Mouse (Mus musculus) forebrain, embryonic 12.5 days (tissue): ENCODE data around the gene Gm49337. TPM values are rescaled to one million over a fixed set of nuclear protein-coding genes. Genes with fewer than 3 reads are reported as not detected.

ENCODE experiments used
- ATAC-seq: fragments of 200-750 bp; cut with Nextera tagmentation; 2 replicates; pipeline ENCODE4 v1.8.0; 2017; ENCODE audit warnings: moderate TSS enrichment; ENCODE audit not compliant: low FRiP score
- H3K27ac ChIP-seq: fragments of 300-500 bp; sonication (generic); 2 replicates; pipeline ENCODE4 v1.5.1; 2016; ENCODE audit warnings: mild to moderate bottlenecking
- H3K27me3 ChIP-seq: fragments of 300-500 bp; sonication (generic); 2 replicates; pipeline ENCODE4 v1.6.1; 2016; ENCODE audit warnings: mild to moderate bottlenecking
- H3K36me3 ChIP-seq: fragments of 300-500 bp; sonication (generic); replicated peaks from 2 replicates; pipeline ENCODE4 v1.6.1; 2016; ENCODE audit warnings: mild to moderate bottlenecking
- H3K4me1 ChIP-seq: fragments of 300-500 bp; sonication (generic); 2 replicates; pipeline ENCODE4 v1.6.1; 2016
- H3K4me2 ChIP-seq: fragments of 300-500 bp; sonication (generic); 2 replicates; pipeline ENCODE4 v1.6.1; 2016; ENCODE audit warnings: mild to moderate bottlenecking, moderate library complexity
- H3K4me3 ChIP-seq: fragments of 300-500 bp; sonication (generic); replicated peaks from 2 replicates; pipeline ENCODE4 v1.5.1; 2016; ENCODE audit warnings: mild to moderate bottlenecking
- H3K9ac ChIP-seq: fragments of 300-500 bp; sonication (generic); 2 replicates; pipeline ENCODE4 v1.6.1; 2016; ENCODE audit warnings: mild to moderate bottlenecking
- H3K9me3 ChIP-seq: fragments of 300-500 bp; sonication (generic); 2 replicates; pipeline ENCODE4 v1.6.1; 2016
- WGBS: fragments of 180-500 bp; shearing (Covaris S2); methylation state at CpG from one replicate; pipeline ENCODE4 v1.1.7; 2016; 5-methylcytosine and 5-hydroxymethylcytosine counted together
- polyA plus RNA-seq: library from polyadenylated mRNA; unstranded; fragments of >200 nt; fragmentation: Nextera tagmentation; extraction: Ambion mirVana; gene quantifications from 2 replicates; pipeline ENCODE4 v1.2.1, GENCODE M21; 2016

Gene Gm49337
- polyA plus RNA-seq, 1 experiment from 2014 or later: not detected

DNA sequence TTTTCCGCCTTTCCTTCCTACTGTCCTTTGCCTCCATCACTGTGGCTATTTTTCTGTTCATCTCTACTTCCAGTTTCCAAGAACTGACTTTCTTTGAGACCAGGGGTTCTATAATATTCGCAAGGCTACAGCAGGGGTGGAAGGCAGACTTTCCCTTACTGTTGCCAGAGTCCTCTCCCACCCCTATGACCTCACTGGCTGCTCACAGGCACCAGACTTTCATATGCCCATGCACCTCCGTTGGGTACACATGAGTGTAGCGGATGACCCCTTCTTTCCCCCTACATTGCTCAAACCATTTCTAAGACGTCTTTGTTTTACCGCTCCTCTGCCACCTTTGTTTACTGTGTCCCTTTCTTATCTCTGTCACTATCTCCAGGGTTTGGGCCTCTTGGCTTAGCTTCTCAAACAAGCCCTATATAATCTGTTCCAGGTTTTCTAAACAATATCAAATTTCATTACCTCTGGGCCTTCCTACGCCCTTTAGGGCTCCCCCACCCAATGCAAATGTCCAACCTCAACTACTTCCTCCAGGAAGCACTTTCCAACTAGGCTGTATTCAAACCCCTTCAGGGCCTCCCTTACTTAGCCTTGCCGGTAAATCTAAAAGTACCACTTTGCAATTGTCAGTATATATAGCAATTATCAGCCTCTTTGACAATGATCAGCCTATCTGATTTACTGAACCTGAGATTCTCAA is 7.3 kb upstream of the Gm49337 start:
- Histone ChIP-seq H3K27ac (no peak overlapping the region), H3K4me3 (no peak overlapping the region), H3K4me2 (no peak overlapping the region), H3K9ac (no peak overlapping the region), H3K9me3 (no peaks in the 10 kb centered on the region), H3K36me3 (0 out of 2 replicates have a peak, but pooled peaks cover under 1% of the 10 kb centered on the region), H3K4me1 (no peaks in the 10 kb centered on the region), H3K27me3 (no peaks in the 10 kb centered on the region)
- 76% methylated on average over 8 of the region's 8 CpGs for WGBS
- no peak for ATAC-seq

- WGBS: 32% methylated on average over 7 of the region's 7 CpGs
Measured at GRCm38 (mm10) chr4:116167404-116167803, 5.8 kb upstream of the Gm49337 start, which contains the start of gene Tspan1. Gene Tspan1, minus strand, starts transcription at chr4:116167601.

DNA sequence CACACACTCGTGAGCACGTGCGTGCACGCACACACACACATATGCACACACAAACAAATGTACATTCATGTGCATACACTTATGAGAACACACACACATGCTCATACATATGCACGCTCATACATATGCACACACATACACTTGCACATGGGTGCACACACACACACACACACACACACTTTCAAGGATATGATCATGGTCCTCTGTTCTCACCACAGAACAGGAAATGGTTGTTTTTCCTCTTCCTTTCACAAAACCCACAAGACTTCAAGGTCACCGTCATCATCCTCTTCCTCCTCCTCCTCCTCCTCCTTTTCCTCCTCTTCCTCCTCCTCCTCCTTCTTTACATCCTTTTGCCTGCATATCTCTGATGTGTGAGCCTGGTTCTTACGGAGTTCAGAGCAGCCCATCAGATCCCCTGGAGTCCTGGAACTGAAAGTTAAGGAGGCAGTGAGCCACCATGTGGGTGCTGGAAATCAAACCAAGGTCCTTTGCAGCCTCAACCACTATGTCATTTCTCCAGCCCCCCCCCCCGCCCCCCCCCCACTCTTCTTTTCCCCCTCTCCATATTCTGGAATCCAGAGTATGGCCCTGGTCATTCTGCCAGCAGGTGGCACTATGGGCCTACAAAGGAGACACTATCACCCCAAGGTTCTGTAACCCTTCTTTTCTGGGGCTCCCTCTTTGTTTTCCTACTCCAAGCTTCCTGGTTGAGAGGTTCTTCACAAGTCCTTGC is 4.4 kb upstream of the Gm49337 start:
- H3K27ac ChIP-seq: no peak overlapping the region
- no peaks in the 10 kb centered on the region for H3K36me3 ChIP-seq
- H3K27me3 ChIP-seq: no peaks in the 10 kb centered on the region
- H3K4me3 ChIP-seq: no peak overlapping the region
- H3K9ac ChIP-seq: no peak overlapping the region
- ATAC-seq: peak; percentile 74
- no peaks in the 10 kb centered on the region for H3K4me1 ChIP-seq
- WGBS: 75% methylated on average over 8 of the region's 8 CpGs
- H3K4me2 ChIP-seq: no peak overlapping the region
- H3K9me3 ChIP-seq: no peaks in the 10 kb centered on the region

More at GRCm38 (mm10) chr4:116167404-116167803, 5.8 kb upstream of the Gm49337 start, which contains the start of gene Tspan1:
- Histone ChIP-seq H3K9me3 (no peaks in the 10 kb centered on the region), H3K9ac (no peak within 1 kb of the TSS), H3K36me3 (no peaks in the 10 kb centered on the region), H3K27me3 (no peaks in the 10 kb centered on the region), H3K4me2 (no peak within 1 kb of the TSS), H3K4me1 (no peaks in the 10 kb centered on the region), H3K4me3 (no peak within 1 kb of the TSS), H3K27ac (no peak within 1 kb of the TSS)
- no peak for ATAC-seq

- Histone ChIP-seq H3K9me3 (no peaks in the 10 kb centered on the region), H3K27me3 (no peaks in the 10 kb centered on the region), H3K4me2 (no peak overlapping the region), H3K36me3 (no peaks in the 10 kb centered on the region), H3K9ac (no peak overlapping the region), H3K27ac (no peak overlapping the region), H3K4me3 (no peak overlapping the region), H3K4me1 (no peaks in the 10 kb centered on the region; the same call in 1 of the 2 replicates)
- 73% methylated on average over 3 of the region's 3 CpGs for WGBS
- peak; percentile 34; the same call in 1 of the 2 replicates for ATAC-seq
Measured at GRCm38 (mm10) chr4:116169353-116169672, 3.9 kb upstream of the Gm49337 start.

GRCm38 (mm10) chr4:116173752-116174151 is 568 bp downstream of the Gm49337 start:
- no peak overlapping the region for H3K9ac ChIP-seq
- WGBS: 88% methylated on average over 4 of the region's 4 CpGs
- H3K27me3 ChIP-seq: no peaks in the 10 kb centered on the region; the same call in 1 of the 2 replicates
- ATAC-seq: no peak
- no peaks in the 10 kb centered on the region for H3K36me3 ChIP-seq
- peaks cover 19% of the 10 kb centered on the region for H3K4me1 ChIP-seq
- H3K27ac ChIP-seq: no peak overlapping the region
- H3K4me2 ChIP-seq: no peak overlapping the region
- no peak overlapping the region for H3K4me3 ChIP-seq
- H3K9me3 ChIP-seq: no peaks in the 10 kb centered on the region

DNA sequence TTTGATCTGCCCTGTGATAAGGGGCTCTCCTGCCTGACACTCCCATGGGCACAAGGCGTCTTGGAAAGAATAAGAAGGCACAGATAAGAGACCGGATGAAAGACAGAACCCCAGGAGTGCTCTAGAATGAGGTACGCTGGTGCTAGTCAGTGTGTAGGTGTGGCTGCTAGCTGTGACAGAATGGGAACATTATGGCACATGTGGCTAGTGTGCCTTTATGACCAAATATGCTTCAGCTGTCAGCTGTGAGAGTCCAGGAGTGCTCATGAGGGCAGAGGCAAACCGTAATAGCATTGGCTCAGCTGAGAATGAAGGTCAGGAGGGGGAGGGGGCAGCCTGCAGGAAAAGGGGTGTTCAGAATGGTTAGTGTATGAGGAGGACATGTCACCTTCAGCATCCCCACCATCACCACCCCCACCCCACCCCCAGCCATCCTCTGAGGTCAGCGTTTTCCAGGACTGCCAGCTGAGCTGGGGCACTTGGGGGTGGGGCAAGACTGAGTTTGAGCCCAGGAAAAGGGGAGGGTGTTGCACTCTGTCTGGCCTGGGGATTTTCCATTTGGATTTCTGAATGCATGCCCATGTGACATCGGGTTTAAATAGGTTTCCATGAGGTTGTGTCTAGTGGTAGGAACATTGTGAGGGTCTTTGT is 1.4 kb downstream of the Gm49337 start:
- no peak overlapping the region for H3K4me2 ChIP-seq
- peaks cover 19% of the 10 kb centered on the region for H3K4me1 ChIP-seq
- H3K9ac ChIP-seq: peak overlapping the region; percentile 12; the same call in 1 of the 2 replicates
- no peaks in the 10 kb centered on the region for H3K9me3 ChIP-seq
- H3K4me3 ChIP-seq: no peak overlapping the region
- no peak overlapping the region for H3K27ac ChIP-seq
- WGBS: 49% methylated on average over 6 of the region's 6 CpGs
- H3K27me3 ChIP-seq: no peaks in the 10 kb centered on the region; the same call in 1 of the 2 replicates
- ATAC-seq: peak; percentile 50
- no peaks in the 10 kb centered on the region for H3K36me3 ChIP-seq

DNA sequence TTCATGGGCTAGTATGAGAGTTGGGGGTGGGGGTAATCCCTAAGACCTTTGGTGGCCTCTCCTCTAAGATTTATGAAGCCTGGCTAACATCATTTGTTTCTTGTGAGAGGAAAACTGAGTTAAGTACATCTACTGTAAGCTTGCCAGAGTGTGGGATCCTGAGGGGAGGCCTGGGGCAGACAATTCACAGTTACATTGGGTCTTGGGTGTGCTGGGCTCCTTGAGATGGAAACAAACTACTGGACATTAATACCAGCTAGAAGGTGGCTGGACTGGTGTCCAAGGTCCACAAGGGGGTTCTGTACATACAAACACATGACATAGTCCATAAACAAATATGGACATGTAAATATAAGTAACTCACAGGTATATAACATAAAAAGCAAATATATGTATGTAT is 2.0 kb downstream of the Gm49337 start:
- no peaks in the 10 kb centered on the region; the same call in 1 of the 2 replicates for H3K27me3 ChIP-seq
- no peak overlapping the region for H3K9ac ChIP-seq
- H3K9me3 ChIP-seq: no peaks in the 10 kb centered on the region
- no peak overlapping the region for H3K27ac ChIP-seq
- no peak for ATAC-seq
- H3K36me3 ChIP-seq: no peaks in the 10 kb centered on the region
- peaks cover 19% of the 10 kb centered on the region for H3K4me1 ChIP-seq
- H3K4me2 ChIP-seq: no peak overlapping the region
- H3K4me3 ChIP-seq: no peak overlapping the region

DNA sequence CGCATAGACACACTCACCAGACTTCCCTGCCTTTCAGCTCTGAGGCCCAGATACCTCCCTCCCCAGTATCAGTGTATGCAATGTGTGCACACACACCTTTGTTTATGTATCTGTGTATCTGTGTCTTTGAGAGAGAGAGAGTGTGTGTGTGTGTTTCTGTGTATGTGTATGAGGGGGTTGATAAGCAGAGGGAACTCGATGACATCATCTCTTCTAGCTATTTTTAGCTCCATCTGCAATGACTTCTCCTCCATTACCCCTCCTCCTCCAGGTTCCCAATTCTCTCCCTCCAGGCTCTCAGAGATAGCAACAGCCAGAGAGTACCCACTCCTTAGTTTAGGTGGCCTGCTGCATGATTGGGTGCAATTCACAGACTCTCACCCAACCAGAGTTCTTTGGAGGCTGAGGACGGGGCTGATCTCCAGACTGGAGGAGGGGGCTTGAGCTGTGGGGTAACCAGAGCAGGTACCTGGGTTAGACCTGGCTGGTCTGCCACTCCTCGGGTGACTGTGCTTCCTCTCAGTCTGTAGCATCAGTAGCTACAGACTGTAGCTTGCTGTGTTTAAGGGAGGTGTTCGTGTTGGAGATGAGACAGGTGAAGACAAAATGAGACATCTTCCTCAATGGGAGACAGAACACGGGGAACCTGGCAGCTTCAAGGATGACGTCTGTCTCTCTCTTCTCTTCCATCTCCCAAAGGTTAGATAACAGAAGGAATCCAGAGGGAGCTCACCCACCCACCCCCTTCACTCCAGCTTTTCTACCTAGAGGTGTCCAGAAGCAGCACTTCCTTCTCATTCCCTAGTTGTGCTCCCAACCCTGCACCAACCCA is 2.7 kb downstream of the Gm49337 start:
- 0 out of 2 replicates have a peak overlapping the region, but pooled peaks have one; percentile 48 for H3K27ac ChIP-seq
- no peak overlapping the region for H3K9ac ChIP-seq
- no peaks in the 10 kb centered on the region for H3K9me3 ChIP-seq
- no peaks in the 10 kb centered on the region for H3K36me3 ChIP-seq
- peaks cover 19% of the 10 kb centered on the region for H3K4me1 ChIP-seq
- no peaks in the 10 kb centered on the region; the same call in 1 of the 2 replicates for H3K27me3 ChIP-seq
- H3K4me2 ChIP-seq: peak overlapping the region; percentile 22; the same call in 1 of the 2 replicates
- 71% methylated on average over 7 of the region's 7 CpGs for WGBS
- no peak for ATAC-seq
- no peak overlapping the region for H3K4me3 ChIP-seq

- 30% methylated on average over 10 of the region's 10 CpGs for WGBS
- Histone ChIP-seq H3K36me3 (no peaks in the 10 kb centered on the region), H3K4me2 (peak overlapping the region; percentile 22), H3K9ac (peak overlapping the region; percentile 29; the same call in 1 of the 2 replicates), H3K27me3 (no peaks in the 10 kb centered on the region; the same call in 1 of the 2 replicates), H3K27ac (0 out of 2 replicates have a peak overlapping the region, but pooled peaks have one; percentile 48), H3K4me1 (peaks cover 19% of the 10 kb centered on the region), H3K9me3 (no peaks in the 10 kb centered on the region), H3K4me3 (no peak overlapping the region)
- ATAC-seq: peak; percentile 62
Measured at GRCm38 (mm10) chr4:116176543-116176988, 3.4 kb downstream of the Gm49337 start.

GRCm38 (mm10) chr4:116177140-116177539 is 4.0 kb downstream of the Gm49337 start:
- Histone ChIP-seq H3K4me1 (peaks cover 19% of the 10 kb centered on the region), H3K27me3 (no peaks in the 10 kb centered on the region; the same call in 1 of the 2 replicates), H3K36me3 (no peaks in the 10 kb centered on the region), H3K27ac (no peak overlapping the region), H3K9me3 (no peaks in the 10 kb centered on the region), H3K9ac (no peak overlapping the region), H3K4me2 (no peak overlapping the region), H3K4me3 (no peak overlapping the region)
- 33% methylated on average over 5 of the region's 5 CpGs for WGBS
- ATAC-seq: no peak

GRCm38 (mm10) chr4:116182079-116182478 is 8.9 kb downstream of the Gm49337 start:
- H3K27ac ChIP-seq: no peak overlapping the region
- H3K9ac ChIP-seq: no peak overlapping the region
- H3K36me3 ChIP-seq: no peaks in the 10 kb centered on the region
- H3K9me3 ChIP-seq: no peaks in the 10 kb centered on the region
- no peak overlapping the region for H3K4me2 ChIP-seq
- H3K27me3 ChIP-seq: 0 out of 2 replicates have a peak, but pooled peaks cover 4% of the 10 kb centered on the region
- no peak overlapping the region for H3K4me3 ChIP-seq
- ATAC-seq: no peak
- WGBS: 32% methylated on average over 3 of the region's 3 CpGs
- peaks cover 8% of the 10 kb centered on the region for H3K4me1 ChIP-seq
